Mouse (Mus musculus) frontal cortex, postnatal 14 days (tissue): ENCODE measurements around the gene Tex37.
A peak's percentile ranks its signal among the peaks of the same experiment; 100 is the strongest.

Source experiments
- DNase-seq, 2 experiments: peaks; one replicate each; pipeline ENCODE4 v3.0.0; 2022; ENCODE audit warnings: low spot score in 2 of 2

Tex37 gene

GRCm38 (mm10) chr6:70880714-70881304 lies 37.9 kb downstream of the Tex37 start:
- DNase-seq = peak; percentile 37 to 78

- no peak for DNase-seq
Observed at GRCm38 (mm10) chr6:70875017-70875416, 43.7 kb downstream of the Tex37 start.

- DNase-seq = no peak
Observed at GRCm38 (mm10) chr6:70874035-70874775, 44.5 kb downstream of the Tex37 start.

GRCm38 (mm10) chr6:70872570-70872969 lies 46.2 kb downstream of the Tex37 start:
- no peak for DNase-seq

GRCm38 (mm10) chr6:70872128-70872527 lies 46.6 kb downstream of the Tex37 start:
- peak; percentile 14 to 26 for DNase-seq

GRCm38 (mm10) chr6:70871511-70871980 lies 47.2 kb downstream of the Tex37 start:
- no peak for DNase-seq

- DNase-seq = no peak
Observed at GRCm38 (mm10) chr6:70867297-70867696, 51.4 kb downstream of the Tex37 start.

- DNase-seq = no peak
Observed at GRCm38 (mm10) chr6:70866761-70867160, 52.0 kb downstream of the Tex37 start.

- DNase-seq = no peak
Observed at GRCm38 (mm10) chr6:70864285-70864684, 54.4 kb downstream of the Tex37 start.
